Mouse (Mus musculus) neural tube, embryonic 10.5 days (tissue): Measurements from ENCODE around the gene Bhlhb9.

Experiments
- DNase-seq: peaks from one replicate; pipeline ENCODE4 v3.0.0-alpha.2; 2017; ENCODE audit warnings: low spot score; ENCODE audit errors: extremely low spot score

The Bhlhb9 gene

GRCm38 (mm10) chrX:135886234-135886585 lies 88.8 kb downstream of the Bhlhb9 start:
- no peak for DNase-seq

GRCm38 (mm10) chrX:135916580-135916979 lies 119.2 kb downstream of the Bhlhb9 start:
- DNase-seq, result no peak

GRCm38 (mm10) chrX:135917116-135917515 lies 119.7 kb downstream of the Bhlhb9 start:
- no peak for DNase-seq

- no peak for DNase-seq
Measured at GRCm38 (mm10) chrX:135922162-135922561, 124.8 kb downstream of the Bhlhb9 start.

GRCm38 (mm10) chrX:135925911-135926310 lies 128.5 kb downstream of the Bhlhb9 start:
- no peak for DNase-seq

- no peak for DNase-seq
Measured at GRCm38 (mm10) chrX:135928588-135928987, 131.2 kb downstream of the Bhlhb9 start.

GRCm38 (mm10) chrX:135936452-135936851 lies 139.1 kb downstream of the Bhlhb9 start:
- no peak for DNase-seq
